In genomic region chr11:35337493-35337892, GRCm38 (mm10) we compare ENCODE assay signal across 12 mouse cellular contexts.
DNase-seq lines count a peak whose midpoint lies in the region; ATAC-seq lines count a peak whose summit lies in the region.
"Had no signal": no experiment of that assay in that cellular context is flagged by ENCODE, and none has a peak within 500 bp of the region (broad histone marks: within the 10 kb centered on the region; RNA-seq: fewer than 3 reads in every experiment).

No protein-coding gene starts in this region.

- ATAC-seq in kidney, embryonic 14.5 days (ENCODE audit: low FRiP score, low TSS enrichment) = no peak
- no peak for ATAC-seq in CD4-positive, CD25-positive, alpha-beta regulatory T cell, adult 4 months
- ATAC-seq: activated CD4-positive, CD25-positive, alpha-beta regulatory T cell, adult 4 months; intestine, postnatal 0 days had no signal

- no peak overlapping the region for H3K9ac ChIP-seq in kidney, embryonic 14.5 days (ENCODE audit: low read depth, low read length)
- H3K9ac ChIP-seq: limb, embryonic 15.5 days had no signal

- 58% methylated on average over 8 of the region's 8 CpGs for WGBS in kidney, embryonic 14.5 days

- no peak overlapping the region for H3K4me2 ChIP-seq in kidney, embryonic 14.5 days (replicated peaks; ENCODE audit: low read depth, low read length)
- H3K4me2 ChIP-seq: limb, embryonic 15.5 days had no signal

- no peaks in the 10 kb centered on the region for H3K9me3 ChIP-seq in kidney, embryonic 14.5 days (ENCODE audit: control insufficient read depth, low read length)
- H3K9me3 ChIP-seq: limb, embryonic 15.5 days had no signal

- H3K4me1 ChIP-seq in kidney, embryonic 14.5 days (ENCODE audit: control insufficient read depth, insufficient read depth, low read length) = peaks cover 8% of the 10 kb centered on the region; the same call in 1 of the 2 replicates

- no peak overlapping the region for H3K27ac ChIP-seq in kidney, embryonic 14.5 days (ENCODE audit: low read depth, low read length)

- H3K27me3 ChIP-seq in kidney, embryonic 14.5 days (ENCODE audit: control insufficient read depth, insufficient read depth, low read length) = no peaks in the 10 kb centered on the region

- DNase-seq in adrenal gland, adult (ENCODE audit: inconsistent age in 2 of 2, low spot score in 1 of 2) = peak; percentile 80 to 85
- DNase-seq in adrenal gland, postnatal 4 days (ENCODE audit: low spot score in 2 of 2) = no peak
- peak; percentile 38 for DNase-seq in kidney, postnatal 10 days
- peak; percentile 61 for DNase-seq in adrenal gland, adult 8-10 months
- peak; percentile 87 for DNase-seq in cerebellum, adult 9-10 months
- no peak for DNase-seq in spleen, adult 18-20 months
- DNase-seq: lung, postnatal 4 days had no signal

- H3K36me3 ChIP-seq in kidney, embryonic 14.5 days (ENCODE audit: control insufficient read depth, insufficient read depth, low read length) = no peaks in the 10 kb centered on the region
- H3K36me3 ChIP-seq: limb, embryonic 15.5 days had no signal

- no peak overlapping the region for H3K4me3 ChIP-seq in kidney, embryonic 14.5 days (ENCODE audit: low read length)
- H3K4me3 ChIP-seq: limb, embryonic 15.5 days had no signal

Comparison
In these comparisons a context has a peak if more than half of its experiments do, and no peak if none do; other contexts are left out.
1. DNase-seq: peak in adrenal gland, adult (2 of 2), kidney, postnatal 10 days (single experiment), adrenal gland, adult 8-10 months (single experiment) and cerebellum, adult 9-10 months (single experiment); none in adrenal gland, postnatal 4 days (0 of 2) and spleen, adult 18-20 months (0 of 2).